Mouse (Mus musculus) stomach, embryonic 14.5 days (tissue): ENCODE measurements around the gene Igsf9. TPM values are rescaled to one million over a fixed set of nuclear protein-coding genes. Genes with fewer than 3 reads are reported as not detected.

Experiments
- ATAC-seq: fragments of 200-750 bp; cut with Nextera tagmentation; 2 replicates; pipeline ENCODE4 v1.8.0; 2017; ENCODE audit warnings: low read depth, moderate TSS enrichment; ENCODE audit not compliant: insufficient number of reproducible peaks, insufficient read depth, low FRiP score
- H3K27ac ChIP-seq: fragments of 300-500 bp; sonication (generic); 2 replicates; pipeline ENCODE4 v1.5.1; 2014; ENCODE audit warnings: mild to moderate bottlenecking, low read length, moderate library complexity, mixed read lengths
- H3K27me3 ChIP-seq: fragments of 300-500 bp; sonication (generic); 2 replicates; pipeline ENCODE4 v1.6.1; 2014; ENCODE audit warnings: low read length, control low read depth, mixed read lengths; ENCODE audit not compliant: control insufficient read depth, insufficient read depth
- H3K36me3 ChIP-seq: fragments of 300-500 bp; sonication (generic); 2 replicates; pipeline ENCODE4 v1.6.1; 2014; ENCODE audit warnings: mild to moderate bottlenecking, control low read depth, low read length, moderate library complexity, mixed read lengths; ENCODE audit not compliant: control insufficient read depth, insufficient read depth
- H3K4me1 ChIP-seq: fragments of 300-500 bp; sonication (generic); 2 replicates; pipeline ENCODE4 v1.6.1; 2014; ENCODE audit warnings: low read length, control low read depth, mixed read lengths; ENCODE audit not compliant: control insufficient read depth, insufficient read depth
- H3K4me2 ChIP-seq: fragments of 300-500 bp; sonication (generic); replicated peaks from 2 replicates; pipeline ENCODE4 v1.6.1; 2014; ENCODE audit warnings: low read depth, low read length, control low read depth
- H3K4me3 ChIP-seq: fragments of 300-500 bp; sonication (generic); 2 replicates; pipeline ENCODE4 v1.5.1; 2014; ENCODE audit warnings: low read depth, low read length, control low read depth
- H3K9ac ChIP-seq: fragments of 300-500 bp; sonication (generic); replicated peaks from 2 replicates; pipeline ENCODE4 v1.6.1; 2014; ENCODE audit warnings: low read depth, mild to moderate bottlenecking, control low read depth, low read length, moderate library complexity, mixed read lengths
- H3K9me3 ChIP-seq: fragments of 300-500 bp; sonication (generic); 2 replicates; pipeline ENCODE4 v1.6.1; 2016; ENCODE audit warnings: low read depth, low read length, control low read depth; ENCODE audit not compliant: control insufficient read depth
- WGBS: fragments of 180-500 bp; shearing (Covaris S2); extraction: QIAGEN DNeasy Blood & Tissue Kit; methylation state at CpG from one replicate; pipeline ENCODE4 v1.1.7; 2014; 5-methylcytosine and 5-hydroxymethylcytosine counted together
- polyA plus RNA-seq: library from polyadenylated mRNA; unstranded; fragments of >200 nt; fragmentation: Nextera tagmentation; extraction: Ambion mirVana; gene quantifications from 2 replicates; pipeline ENCODE4 v1.2.1, GENCODE M21; 2014

The Igsf9 gene
- polyA plus RNA-seq, 1 experiment from 2014 or later = 48.1 TPM

DNA sequence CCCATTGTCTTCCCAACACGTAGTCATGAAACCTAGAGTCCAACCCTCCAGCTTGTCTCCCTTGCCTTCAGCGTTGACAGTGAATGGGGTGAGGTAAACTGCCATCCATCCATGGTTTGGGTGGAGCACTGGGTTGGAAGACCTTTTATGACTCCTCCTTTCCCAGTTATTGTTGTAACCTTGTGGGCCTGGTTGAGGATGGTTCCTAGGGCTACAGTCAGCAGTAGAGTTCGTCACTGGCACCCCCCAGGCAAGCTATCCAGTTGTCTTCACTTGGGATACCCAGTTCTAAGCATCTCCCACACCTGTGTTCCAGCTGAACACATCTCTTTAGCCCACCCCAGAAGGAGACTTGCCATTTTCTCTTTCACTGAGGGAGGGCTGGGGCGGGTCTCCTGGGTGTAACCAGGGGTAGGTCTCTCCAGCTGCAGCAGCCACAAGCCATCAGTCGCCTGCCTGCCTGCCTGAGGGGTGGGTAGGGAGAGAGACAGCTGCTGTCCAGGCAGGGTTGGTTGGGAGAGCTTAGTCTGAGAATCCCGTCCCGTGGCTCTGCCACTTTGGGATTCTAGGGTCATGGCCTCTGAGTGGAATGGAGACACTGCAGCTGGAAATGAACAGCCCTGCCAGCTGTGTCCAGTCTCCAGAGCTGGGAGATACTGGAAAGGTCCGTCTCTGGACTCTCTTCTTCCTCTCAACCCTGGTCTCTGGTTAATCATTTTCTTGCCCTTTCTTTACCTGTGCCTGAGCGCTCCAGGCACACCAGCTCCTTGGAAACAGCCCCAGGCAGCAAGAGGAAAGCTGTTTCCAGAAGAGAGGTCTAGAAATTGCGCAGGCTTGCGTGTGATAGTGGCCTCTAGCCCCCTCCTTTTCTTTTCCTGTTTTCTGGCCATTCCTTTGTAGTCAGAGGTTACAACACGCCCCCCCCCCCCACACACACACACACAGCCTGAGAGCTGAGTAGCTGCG lies 20.8 kb downstream of the Igsf9 start:
- Histone ChIP-seq H3K9me3 (no peaks in the 10 kb centered on the region), H3K4me2 (peak overlapping the region; percentile 79), H3K27ac (peak overlapping the region; percentile 91), H3K36me3 (peaks cover 16% of the 10 kb centered on the region), H3K4me1 (peaks cover 29% of the 10 kb centered on the region), H3K4me3 (peak overlapping the region; percentile 68), H3K27me3 (no peaks in the 10 kb centered on the region), H3K9ac (no peak overlapping the region)
- WGBS = 24% methylated on average over 12 of the region's 13 CpGs
- peak; percentile 15; the same call in 1 of the 2 replicates for ATAC-seq

DNA sequence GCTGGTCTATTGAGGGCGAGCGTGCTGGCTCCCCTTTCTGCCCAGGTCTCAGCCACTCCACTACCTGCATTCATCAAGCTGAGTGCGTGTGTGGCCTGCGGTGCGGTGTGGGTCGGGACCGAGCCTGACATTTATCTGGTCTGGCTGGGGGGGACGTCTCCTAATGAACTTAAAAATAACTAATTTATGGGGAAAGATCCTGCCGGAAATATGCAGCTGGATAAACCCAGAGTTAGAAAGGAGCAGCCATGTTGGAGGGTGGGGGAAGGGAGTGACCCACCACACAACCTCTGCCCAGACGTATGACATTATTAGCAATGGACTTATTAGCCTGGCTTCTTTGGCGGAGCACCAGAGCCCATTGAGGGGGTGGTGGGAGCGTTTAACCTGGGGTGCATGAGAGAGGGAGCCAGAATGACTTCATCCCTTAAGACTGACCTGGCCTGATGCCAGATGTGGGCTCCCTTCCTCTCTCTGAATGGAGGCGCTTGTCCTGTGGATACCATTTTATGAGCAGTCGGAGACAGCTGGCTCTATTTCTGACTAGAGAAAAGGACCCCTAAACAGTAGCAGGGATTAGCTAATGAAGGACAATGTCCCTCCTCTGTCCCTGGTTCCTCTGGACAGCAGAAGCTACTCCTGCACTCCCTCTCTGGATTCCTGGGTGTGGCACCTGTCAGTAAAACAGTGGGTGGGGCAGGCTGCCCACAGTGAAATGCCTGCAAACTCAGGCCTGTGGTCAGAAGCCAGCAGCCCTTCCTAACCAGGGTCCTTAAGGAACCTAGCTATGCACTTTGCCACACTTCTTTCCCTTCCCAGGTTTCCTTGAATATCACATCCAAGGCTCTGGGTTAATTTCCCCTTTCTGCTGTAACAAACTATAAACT lies 21.8 kb downstream of the Igsf9 start:
- no peak overlapping the region for H3K9ac ChIP-seq
- H3K27me3 ChIP-seq = no peaks in the 10 kb centered on the region
- H3K9me3 ChIP-seq = no peaks in the 10 kb centered on the region
- peaks cover 29% of the 10 kb centered on the region for H3K4me1 ChIP-seq
- ATAC-seq = no peak
- peak overlapping the region; percentile 79 for H3K4me2 ChIP-seq
- peak overlapping the region; percentile 91 for H3K27ac ChIP-seq
- peaks cover 19% of the 10 kb centered on the region for H3K36me3 ChIP-seq
- H3K4me3 ChIP-seq = peak overlapping the region; percentile 68
- 14% methylated on average over 14 of the region's 14 CpGs for WGBS

DNA sequence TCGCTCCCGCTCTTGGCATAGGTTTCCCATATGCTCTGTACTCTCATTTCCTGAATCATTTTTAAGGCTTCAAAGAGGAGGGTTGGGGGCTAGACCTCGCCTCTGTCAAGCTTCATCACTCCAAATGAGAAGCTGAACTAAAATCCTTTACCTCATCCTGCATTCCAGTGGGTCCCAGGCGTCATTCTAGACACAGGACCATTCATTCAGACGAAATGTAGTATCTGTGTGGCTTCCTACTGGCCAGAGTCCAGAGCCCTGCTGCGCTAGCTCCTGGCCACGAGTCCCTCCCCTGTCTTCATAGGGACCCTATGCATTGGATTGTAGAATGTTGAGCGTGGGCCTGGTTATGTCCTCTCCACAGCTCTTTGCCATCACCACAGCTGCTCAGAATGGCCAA lies 23.2 kb downstream of the Igsf9 start:
- no peak overlapping the region for H3K4me3 ChIP-seq
- 75% methylated on average over 8 of the region's 8 CpGs for WGBS
- no peak for ATAC-seq
- H3K36me3 ChIP-seq = peaks cover 19% of the 10 kb centered on the region
- H3K9me3 ChIP-seq = no peaks in the 10 kb centered on the region
- no peaks in the 10 kb centered on the region for H3K27me3 ChIP-seq
- H3K27ac ChIP-seq = no peak overlapping the region
- no peak overlapping the region for H3K9ac ChIP-seq
- peaks cover 29% of the 10 kb centered on the region for H3K4me1 ChIP-seq
- H3K4me2 ChIP-seq = no peak overlapping the region

- Histone ChIP-seq H3K9ac (no peak overlapping the region), H3K4me2 (no peak overlapping the region), H3K27ac (no peak overlapping the region), H3K27me3 (no peaks in the 10 kb centered on the region), H3K4me3 (no peak overlapping the region), H3K9me3 (no peaks in the 10 kb centered on the region), H3K4me1 (peaks cover 28% of the 10 kb centered on the region), H3K36me3 (peaks cover 19% of the 10 kb centered on the region)
- 62% methylated on average over 5 of the region's 5 CpGs for WGBS
- no peak for ATAC-seq
These were observed 25.4 kb downstream of the Igsf9 start for GRCm38 (mm10) chr1:172507001-172507400.

DNA sequence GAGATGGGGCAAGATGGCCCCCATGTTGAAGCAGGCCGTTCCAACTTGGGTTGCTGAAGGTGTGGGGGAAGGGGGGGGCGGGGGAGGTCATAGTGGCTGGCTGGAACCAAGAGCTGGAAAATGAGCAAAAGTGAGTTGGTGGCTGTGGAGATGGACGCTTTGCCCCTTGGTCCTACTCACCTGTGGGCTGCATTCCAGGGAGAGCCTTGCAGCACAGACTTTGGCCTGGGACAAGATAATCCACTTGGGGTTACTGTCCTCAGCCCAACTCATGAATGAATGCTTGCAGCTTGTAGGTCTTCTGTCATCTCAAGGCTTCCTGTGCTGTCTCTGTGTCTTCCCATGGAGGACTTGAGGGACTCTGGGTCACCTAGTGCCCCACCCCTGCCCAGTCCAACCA lies 26.1 kb downstream of the Igsf9 start:
- Histone ChIP-seq H3K9me3 (no peaks in the 10 kb centered on the region), H3K9ac (no peak overlapping the region), H3K36me3 (peaks cover 19% of the 10 kb centered on the region), H3K27ac (no peak overlapping the region), H3K4me2 (no peak overlapping the region), H3K4me3 (no peak overlapping the region), H3K4me1 (peaks cover 22% of the 10 kb centered on the region), H3K27me3 (no peaks in the 10 kb centered on the region)
- 82% methylated on average over 3 of the region's 3 CpGs for WGBS
- ATAC-seq = no peak

- Histone ChIP-seq H3K36me3 (peaks cover 19% of the 10 kb centered on the region), H3K9ac (no peak overlapping the region), H3K4me2 (no peak overlapping the region), H3K4me3 (no peak overlapping the region), H3K4me1 (peaks cover 22% of the 10 kb centered on the region), H3K27me3 (no peaks in the 10 kb centered on the region), H3K9me3 (no peaks in the 10 kb centered on the region), H3K27ac (no peak overlapping the region)
- WGBS = 53% methylated on average over 2 of the region's 2 CpGs
- no peak for ATAC-seq
These were observed 26.6 kb downstream of the Igsf9 start for GRCm38 (mm10) chr1:172508172-172508571.

DNA sequence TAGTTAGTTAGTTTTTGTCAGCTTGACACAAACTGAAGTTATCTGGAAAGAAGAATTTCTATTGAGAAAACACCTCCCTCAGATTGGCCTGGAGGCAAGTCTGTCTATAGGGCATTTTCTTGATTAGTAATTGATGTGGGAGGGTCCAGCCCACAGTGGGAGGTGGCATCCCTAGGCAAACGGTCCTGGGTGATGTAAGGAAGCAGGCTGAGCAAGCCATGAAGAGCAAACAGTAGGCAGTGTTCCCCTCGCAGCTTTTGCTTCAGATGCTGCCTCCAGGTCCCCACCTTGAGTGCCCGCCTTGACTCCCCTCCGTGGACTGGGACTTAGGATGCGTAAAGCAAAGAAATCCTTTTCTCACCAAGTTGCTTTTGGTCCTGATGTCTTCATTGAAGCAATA lies 27.6 kb downstream of the Igsf9 start:
- Histone ChIP-seq H3K4me3 (no peak overlapping the region), H3K9ac (no peak overlapping the region), H3K9me3 (no peaks in the 10 kb centered on the region), H3K4me2 (no peak overlapping the region), H3K27ac (peak overlapping the region; percentile 46), H3K36me3 (peaks cover 19% of the 10 kb centered on the region), H3K27me3 (no peaks in the 10 kb centered on the region), H3K4me1 (peaks cover 17% of the 10 kb centered on the region; the same call in 1 of the 2 replicates)
- ATAC-seq = no peak
- WGBS = 61% methylated on average over 5 of the region's 5 CpGs

- Histone ChIP-seq H3K27me3 (no peaks in the 10 kb centered on the region), H3K9me3 (no peaks in the 10 kb centered on the region), H3K36me3 (peaks cover 19% of the 10 kb centered on the region), H3K4me2 (no peak overlapping the region), H3K4me1 (peaks cover 16% of the 10 kb centered on the region; the same call in 1 of the 2 replicates), H3K27ac (peak overlapping the region; percentile 46), H3K9ac (no peak overlapping the region), H3K4me3 (no peak overlapping the region)
- peak; percentile 61 for ATAC-seq
- WGBS = 42% methylated on average over 8 of the region's 8 CpGs
These were observed 28.4 kb downstream of the Igsf9 start for GRCm38 (mm10) chr1:172509983-172510382.
